Mouse (Mus musculus): ENCODE data around the gene Ifrd2.

GRCm38 (mm10) chr9:107541474-107542351 is 45.7 kb upstream of the Ifrd2 start, which contains the start of the genes Cyb561d2 and Nprl2:
- TF ChIP-seq CTCF (IDR thresholded peaks at IDR 0.05; ENCODE audit: low read depth, low read length) (no peak), POLR2AphosphoS5 (IDR thresholded peaks at IDR 0.05; ENCODE audit: insufficient replicate concordance, low read depth, low read length) (no peak), GATA1 (IDR thresholded peaks at IDR 0.05; ENCODE audit: borderline replicate concordance, low read length) (no peak), TAL1 (conservative IDR thresholded peaks at IDR 0.05; ENCODE audit: low read depth, low read length) (no peak), GATA2 (IDR thresholded peaks at IDR 0.05; ENCODE audit: borderline replicate concordance, low read depth, low read length) (no peak)

Measured in G1E (cell line).